Comparison of ENCODE assay signal across 8 mouse cellular contexts in the genomic region with DNA sequence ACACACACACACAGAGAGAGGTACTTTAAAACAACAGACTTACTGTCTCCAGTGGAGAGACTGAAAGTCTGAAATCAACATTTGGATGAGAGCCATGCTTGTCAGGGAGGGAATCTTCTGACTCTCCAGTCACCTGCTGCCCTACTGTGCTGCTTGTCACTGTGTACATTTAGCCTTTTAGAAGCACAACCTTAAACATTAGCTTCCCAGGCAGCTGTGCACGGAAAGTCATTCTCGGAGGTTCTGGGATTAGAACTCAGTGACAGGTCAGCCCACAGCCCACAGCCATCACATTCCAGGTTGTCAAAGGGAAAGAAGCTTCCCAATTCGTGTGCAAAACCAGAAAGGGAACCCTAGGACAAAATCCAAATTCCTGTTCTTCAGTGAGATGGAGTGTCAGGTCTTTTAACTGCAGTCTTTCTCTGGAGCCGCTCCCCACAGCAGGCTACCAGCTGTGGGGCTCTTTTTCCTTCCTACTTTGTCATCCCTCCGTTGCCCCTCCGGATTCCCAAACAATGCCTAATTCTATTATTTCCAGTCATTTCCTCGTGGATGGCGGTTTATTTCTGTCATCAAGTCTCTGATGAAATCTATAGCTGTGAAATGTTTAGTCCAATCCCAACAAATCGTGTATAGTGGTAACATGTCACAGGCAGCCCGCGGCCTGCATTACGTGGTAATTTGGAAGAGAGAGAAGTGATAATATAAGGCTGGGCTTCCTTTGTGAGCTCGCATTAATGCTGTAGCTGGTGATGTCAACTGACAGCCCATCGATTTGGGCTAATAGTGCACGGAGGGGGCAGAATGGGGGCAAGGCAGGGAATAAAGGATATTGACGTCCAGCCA. TPM values are rescaled to one million over a fixed set of nuclear protein-coding genes. Genes with fewer than 3 reads are reported as not detected.
DNase-seq lines count a peak whose midpoint lies in the region; ATAC-seq and TF ChIP-seq lines count a peak whose summit lies in the region.

No protein-coding gene starts in this region.

- H3K27ac ChIP-seq in heart, embryonic 13.5 days (replicated peaks), result peak overlapping the region; percentile 83
- H3K27ac ChIP-seq in heart, adult 2 months, result no peak overlapping the region; the same call in 1 of the 2 replicates
- no peak overlapping the region for H3K27ac ChIP-seq in MEL (ENCODE audit: control insufficient read depth, low read depth, low read length)
- peak overlapping the region; percentile 76 for H3K27ac ChIP-seq in forebrain, embryonic 13.5 days

- no peak for TF ChIP-seq POLR2A in heart, adult 2 months (IDR thresholded peaks at IDR 0.05; ENCODE audit: insufficient read depth, low read depth, low read length)
- TF ChIP-seq POLR2A in MEL (IDR thresholded peaks at IDR 0.05; ENCODE audit: control insufficient read depth in 1 of 2, insufficient read depth in 1 of 2, low read depth in 1 of 2, low read length in 2 of 2, poor library complexity in 1 of 2), result no peak

- no peak for ATAC-seq in heart, embryonic 13.5 days (ENCODE audit: extremely low read depth, insufficient number of reproducible peaks, low FRiP score, low TSS enrichment)
- peak; percentile 31 for ATAC-seq in forebrain, embryonic 13.5 days
- peak; percentile 1; the same call in 1 of the 2 replicates for ATAC-seq in megakaryocyte-erythroid progenitor cell, adult 5-6 weeks (replicated peaks; ENCODE audit: low FRiP score, low TSS enrichment, poor library complexity, severe bottlenecking)
- ATAC-seq in CD4-positive, CD25-positive, alpha-beta regulatory T cell, adult 4 months, result no peak

- H3K36me3 ChIP-seq in heart, embryonic 13.5 days, result peaks cover 56% of the 10 kb centered on the region
- H3K36me3 ChIP-seq in heart, adult 2 months (ENCODE audit: control insufficient read depth, insufficient read depth, low read length), result peaks cover 39% of the 10 kb centered on the region
- peaks cover 2 to 3% of the 10 kb centered on the region in 2 experiments; a peak in 2 of 4 replicates for H3K36me3 ChIP-seq in MEL (ENCODE audit: control insufficient read depth in 1 of 2, insufficient read depth in 2 of 2, low read length in 2 of 2)
- peaks cover 37% of the 10 kb centered on the region for H3K36me3 ChIP-seq in forebrain, embryonic 13.5 days (ENCODE audit: poor library complexity, severe bottlenecking)

- H3K4me2 ChIP-seq in heart, embryonic 13.5 days, result no peak overlapping the region
- H3K4me2 ChIP-seq in forebrain, embryonic 13.5 days, result peak overlapping the region; percentile 1; the same call in 1 of the 2 replicates

- no peak for TF ChIP-seq RAD21 in MEL (IDR thresholded peaks at IDR 0.05; ENCODE audit: low read depth, low read length)

- H3K4me1 ChIP-seq in heart, embryonic 13.5 days, result peaks cover 55% of the 10 kb centered on the region
- H3K4me1 ChIP-seq in heart, adult 2 months (ENCODE audit: control insufficient read depth, insufficient read depth, low read length), result peaks cover 18% of the 10 kb centered on the region
- H3K4me1 ChIP-seq in MEL (ENCODE audit: control insufficient read depth in 1 of 2, insufficient read depth in 2 of 2, low read length in 2 of 2), result no peaks in the 10 kb centered on the region
- peaks cover 57% of the 10 kb centered on the region for H3K4me1 ChIP-seq in forebrain, embryonic 13.5 days

- no peaks in the 10 kb centered on the region for H3K9me3 ChIP-seq in heart, embryonic 13.5 days
- no peaks in the 10 kb centered on the region for H3K9me3 ChIP-seq in MEL (replicated peaks; ENCODE audit: insufficient read depth, low read length)
- H3K9me3 ChIP-seq in forebrain, embryonic 13.5 days (replicated peaks), result no peaks in the 10 kb centered on the region

- no peaks in the 10 kb centered on the region; the same call in 1 of the 2 replicates for H3K79me2 ChIP-seq in heart, adult 2 months (replicated peaks; ENCODE audit: control insufficient read depth, insufficient read depth, low read length)
- H3K79me2 ChIP-seq in MEL (ENCODE audit: control insufficient read depth, insufficient read depth, low read length, poor library complexity), result peaks cover 9% of the 10 kb centered on the region

- DNase-seq in heart, adult 2 months, result no peak
- peak; percentile 59 for DNase-seq in MEL (ENCODE audit: low read depth, low spot score)
- no peak for DNase-seq in layer of hippocampus, adult 8-10 months (ENCODE audit: low spot score in 2 of 2)
- DNase-seq in adrenal gland, postnatal 10 days, result no peak

- no peak for TF ChIP-seq CTCF in heart, adult 2 months (IDR thresholded peaks at IDR 0.05)
- TF ChIP-seq CTCF in MEL (IDR thresholded peaks at IDR 0.05 in 2 of 3, conservative IDR thresholded peaks at IDR 0.05 in 1 of 3; ENCODE audit: control insufficient read depth in 1 of 3, insufficient read depth in 1 of 3, low read depth in 2 of 3, low read length in 3 of 3, poor library complexity in 1 of 3, severe bottlenecking in 1 of 3), result no peak

- WGBS in heart, embryonic 13.5 days, result 45% methylated on average over 16 of the region's 16 CpGs
- WGBS in heart, adult 2 months, result 52% methylated on average over 16 of the region's 16 CpGs
- 16% methylated on average over 16 of the region's 16 CpGs for WGBS in forebrain, embryonic 13.5 days

- intact Hi-C loops in heart, adult 2 months (cut with DNase I), result no loop called here

- H3K27me3 ChIP-seq in heart, embryonic 13.5 days (replicated peaks), result no peaks in the 10 kb centered on the region
- no peaks in the 10 kb centered on the region for H3K27me3 ChIP-seq in heart, adult 2 months (ENCODE audit: control insufficient read depth, insufficient read depth, low read length)
- no peaks in the 10 kb centered on the region for H3K27me3 ChIP-seq in MEL (ENCODE audit: control insufficient read depth in 1 of 2, insufficient read depth in 2 of 2, low read length in 2 of 2)
- H3K27me3 ChIP-seq in forebrain, embryonic 13.5 days, result no peaks in the 10 kb centered on the region

- TF ChIP-seq EP300 in heart, adult 2 months (IDR thresholded peaks at IDR 0.05; ENCODE audit: insufficient read depth, low read depth, low read length), result no peak
- TF ChIP-seq EP300 in MEL (IDR thresholded peaks at IDR 0.05; ENCODE audit: low read depth in 1 of 2, low read length in 2 of 2), result no peak

- H3K9ac ChIP-seq in heart, embryonic 13.5 days, result no peak overlapping the region
- H3K9ac ChIP-seq in heart, adult 2 months (ENCODE audit: low read depth, low read length), result no peak overlapping the region
- H3K9ac ChIP-seq in MEL (ENCODE audit: control insufficient read depth, low read depth, low read length, poor library complexity, severe bottlenecking), result no peak overlapping the region
- H3K9ac ChIP-seq in forebrain, embryonic 13.5 days, result peak overlapping the region; percentile 37; the same call in 1 of the 2 replicates

- no peak overlapping the region for H3K4me3 ChIP-seq in heart, embryonic 13.5 days
- H3K4me3 ChIP-seq in heart, adult 2 months, result no peak overlapping the region
- H3K4me3 ChIP-seq in MEL (ENCODE audit: control insufficient read depth in 1 of 2, insufficient read depth in 1 of 2, low read depth in 2 of 2, low read length in 2 of 2), result no peak overlapping the region
- no peak overlapping the region for H3K4me3 ChIP-seq in forebrain, embryonic 13.5 days

TF ChIP-seq in MEL, 35 proteins besides CTCF, POLR2A, EP300 and RAD21:
- TF ChIP-seq ZKSCAN1 (IDR thresholded peaks at IDR 0.05; ENCODE audit: low read depth, low read length) (peak; percentile 82), POLR2AphosphoS2 (IDR thresholded peaks at IDR 0.05; ENCODE audit: low read length) (no peak)
TF ChIP-seq in MEL: peak in this region for 1.

RNA-seq across cellular contexts. Expression of a gene that starts 7.5 kb away (rescaled TPM):
- 1,787 and 2,104 TPM in 2 replicates for polyA plus RNA-seq in heart, embryonic 13.5 days (2015; fragmentation: Nextera tagmentation; extraction: Ambion mirVana)
- 1,000 to 10,000 TPM; 1,540 to 1,554 TPM for total RNA-seq in heart, adult 2 months (2021)
- polyA plus RNA-seq in heart, adult 2 months (2012; rRNA removed), result 2,007 and 3,319 TPM in 2 replicates
- 2,632 and 5,439 TPM in 2 replicates for total RNA-seq in MEL (2012; rRNA removed)
- 1,000 to 10,000 TPM in 1 of 2 experiments, 100 to 1,000 TPM in 1; 418 to 3,011 TPM for polyA plus RNA-seq in MEL (2012; ENCODE audit: insufficient read depth in 1 of 2, insufficient read length in 2 of 2, low read depth in 1 of 2, low replicate concordance in 2 of 2, missing spikeins in 1 of 2)
- polyA plus RNA-seq in forebrain, embryonic 13.5 days (2015; fragmentation: Nextera tagmentation; extraction: Ambion mirVana), result 3,030 and 3,122 TPM in 2 replicates
- total RNA-seq in megakaryocyte-erythroid progenitor cell, adult 5-6 weeks (2014; fragmentation: Nextera tagmentation), result 3,454 and 3,626 TPM in 2 replicates
- total RNA-seq in megakaryocyte-erythroid progenitor cell, adult 5-6 weeks (2017), result 5,878 and 7,940 TPM in 2 replicates
- total RNA-seq in layer of hippocampus, adult 8-10 months (2022), result 1,000 to 10,000 TPM; 1,628 to 2,341 (median 2,100) TPM
- polyA plus RNA-seq in CD4-positive, CD25-positive, alpha-beta regulatory T cell, adult 4 months (2017; shearing (Covaris generic)), result 1,000 to 10,000 TPM; 3,203 to 3,707 TPM
- total RNA-seq in adrenal gland, postnatal 10 days (2021), result 1,000 to 10,000 TPM; 1,152 to 1,293 TPM

Comparison
In these comparisons a context has a peak if more than half of its experiments do, and no peak if none do; other contexts are left out.
1. H3K27ac ChIP-seq: peak in heart, embryonic 13.5 days (single experiment) and forebrain, embryonic 13.5 days (single experiment); none in heart, adult 2 months (single experiment) and MEL (single experiment).
2. ATAC-seq: peak in forebrain, embryonic 13.5 days (single experiment) and megakaryocyte-erythroid progenitor cell, adult 5-6 weeks (single experiment); none in heart, embryonic 13.5 days (single experiment) and CD4-positive, CD25-positive, alpha-beta regulatory T cell, adult 4 months (single experiment).